Mouse (Mus musculus) frontal cortex, postnatal 25 days (tissue): ENCODE data around the gene Mdfi.

Source experiments
- DNase-seq, 2 experiments: peaks; one replicate each; pipeline ENCODE4 v3.0.0; 2022; ENCODE audit warnings: low spot score in 2 of 2

The Mdfi gene

DNA sequence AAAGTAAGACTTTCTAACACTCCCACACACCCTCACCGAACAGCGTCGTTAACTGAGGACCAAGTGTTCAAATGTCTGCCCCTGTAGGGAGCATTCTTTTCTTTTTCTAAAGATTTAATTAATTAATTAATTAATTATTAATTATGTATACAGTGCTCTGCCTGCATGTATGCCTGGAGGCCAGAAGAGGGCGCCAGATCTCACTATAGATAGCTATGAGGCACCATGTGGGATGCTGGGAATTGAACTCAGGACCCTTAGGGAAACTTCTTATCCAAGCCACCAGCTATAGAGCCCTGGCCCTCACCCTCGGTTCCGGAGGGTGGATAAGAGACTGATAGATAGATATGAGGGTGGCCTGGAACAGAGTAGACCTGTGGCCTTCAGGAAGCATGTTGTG, 13.5 kb upstream of the Mdfi start:
- DNase-seq, result no peak

DNA sequence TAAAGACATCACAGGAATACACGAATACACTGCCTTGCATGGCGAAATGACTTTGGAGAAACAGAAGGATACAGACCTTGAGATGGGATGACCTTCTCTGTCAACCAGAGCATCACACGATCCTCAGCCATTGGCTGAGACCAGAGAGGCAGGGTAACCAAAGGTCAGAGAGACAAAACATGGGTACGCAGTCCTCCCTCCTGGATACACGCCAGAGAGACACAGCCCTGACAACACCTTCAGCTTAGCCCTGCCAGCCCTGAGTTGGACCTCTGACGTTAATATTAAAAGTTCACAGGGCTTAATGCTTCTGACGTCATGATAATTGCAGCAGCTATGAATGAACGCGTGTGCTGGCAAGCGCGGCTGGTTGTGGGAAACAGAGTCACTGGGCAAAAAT, 11.1 kb upstream of the Mdfi start:
- no peak for DNase-seq

DNA sequence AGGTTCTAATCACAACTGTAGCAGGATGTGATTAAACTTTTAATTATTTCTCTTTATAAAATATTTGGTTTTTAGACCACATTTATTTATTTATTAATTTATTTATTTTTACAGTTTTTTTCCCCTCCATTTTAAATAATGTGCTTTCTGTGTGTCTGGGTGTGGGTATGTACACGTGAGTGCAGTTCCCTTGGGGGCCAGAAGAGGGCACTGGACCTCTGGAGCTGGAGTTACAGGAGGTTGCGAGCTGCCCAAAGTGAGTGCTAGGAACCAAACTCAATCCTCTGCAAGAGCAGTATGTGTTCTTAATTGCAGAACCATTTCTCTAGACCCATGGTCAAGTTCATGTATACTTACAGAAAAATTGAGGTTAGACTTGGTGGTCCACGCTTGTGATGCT, 9.0 kb upstream of the Mdfi start:
- DNase-seq, result no peak

DNA sequence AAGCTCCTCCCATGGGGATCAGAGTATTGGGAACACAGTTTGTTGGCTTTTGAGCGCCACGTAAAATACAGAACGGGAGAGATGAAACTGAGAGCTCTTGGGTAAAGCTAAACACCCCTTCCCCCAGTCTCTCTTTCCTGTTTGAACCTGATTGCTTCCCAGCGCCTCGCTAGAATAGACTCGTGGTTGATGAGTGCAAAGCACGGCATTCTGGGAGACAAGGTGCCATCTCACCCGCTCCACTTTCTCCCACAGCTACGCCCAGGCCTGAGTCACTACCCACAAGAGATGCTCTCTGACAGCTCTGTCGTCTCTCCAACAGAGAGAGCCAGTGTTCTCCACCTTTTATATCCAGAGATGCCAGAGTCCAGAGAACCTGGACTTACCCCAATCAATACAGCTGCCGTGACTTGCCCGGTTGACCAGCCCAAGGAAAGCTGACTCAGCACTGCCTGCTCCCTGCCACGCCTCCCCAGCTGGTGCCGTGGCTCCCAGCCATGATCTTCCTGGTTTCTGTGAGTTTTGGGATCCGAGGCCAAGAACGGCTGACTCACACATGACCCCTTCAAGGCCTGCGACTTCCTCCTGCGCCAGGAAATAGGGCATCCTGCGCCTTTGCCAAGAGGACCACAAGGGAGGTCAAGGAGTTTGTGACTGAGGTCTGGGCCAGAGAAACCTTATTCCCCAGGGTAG, 7.6 kb upstream of the Mdfi start:
- DNase-seq, result no peak

- no peak for DNase-seq
Measured at GRCm38 (mm10) chr17:47841521-47841920, 7.0 kb upstream of the Mdfi start.

GRCm38 (mm10) chr17:47837808-47838207, 3.3 kb upstream of the Mdfi start:
- no peak for DNase-seq

- no peak for DNase-seq
Measured at GRCm38 (mm10) chr17:47833628-47834481, 636 bp downstream of the Mdfi start.

GRCm38 (mm10) chr17:47833029-47833627, 1.4 kb downstream of the Mdfi start:
- no peak for DNase-seq

- no peak for DNase-seq
Measured at GRCm38 (mm10) chr17:47832501-47833028, 1.9 kb downstream of the Mdfi start.

DNA sequence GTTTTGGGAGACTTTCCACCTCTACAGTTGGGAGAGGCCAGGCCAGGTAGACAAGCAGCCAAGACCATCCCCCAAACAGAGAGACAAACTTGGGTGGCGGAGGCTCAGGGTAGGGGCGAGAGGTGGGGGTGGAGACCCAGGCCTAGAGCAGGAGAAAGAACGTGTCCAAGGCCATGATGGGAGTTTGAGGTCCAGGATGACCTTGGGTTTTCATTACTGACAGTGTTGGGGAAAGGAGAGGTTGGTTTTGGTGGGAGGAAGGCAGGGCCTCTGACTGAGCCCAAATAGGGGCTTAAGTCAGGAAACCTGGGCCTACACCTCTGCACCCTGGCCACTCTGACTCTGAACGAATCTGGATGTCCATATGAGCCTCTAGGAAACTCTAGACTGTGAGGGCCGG, 2.7 kb downstream of the Mdfi start:
- no peak for DNase-seq

DNA sequence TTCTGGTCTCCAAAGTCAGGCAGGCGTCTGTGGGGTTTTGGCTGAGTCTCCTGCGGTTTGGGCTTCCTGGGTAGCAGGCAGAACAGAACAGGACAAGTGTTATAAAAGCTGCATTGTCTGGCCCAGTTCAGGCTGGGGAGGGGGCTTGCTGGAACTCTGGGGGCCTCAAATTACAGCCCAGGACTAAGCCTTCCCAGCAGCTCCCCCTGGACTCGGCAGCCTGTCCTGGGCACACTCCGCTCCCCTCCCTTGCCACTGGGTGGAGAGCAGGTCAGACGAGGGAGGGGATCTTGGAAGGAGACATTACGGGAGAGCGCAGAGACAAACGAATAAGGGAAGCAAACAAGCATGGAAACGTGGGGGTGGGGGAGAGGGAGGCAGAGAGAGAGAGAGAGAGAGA, 3.3 kb downstream of the Mdfi start:
- DNase-seq, result no peak

GRCm38 (mm10) chr17:47821339-47821738, 13.2 kb downstream of the Mdfi start:
- no peak for DNase-seq

- no peak for DNase-seq
Measured at GRCm38 (mm10) chr17:47818038-47818725, 16.3 kb downstream of the Mdfi start.

DNA sequence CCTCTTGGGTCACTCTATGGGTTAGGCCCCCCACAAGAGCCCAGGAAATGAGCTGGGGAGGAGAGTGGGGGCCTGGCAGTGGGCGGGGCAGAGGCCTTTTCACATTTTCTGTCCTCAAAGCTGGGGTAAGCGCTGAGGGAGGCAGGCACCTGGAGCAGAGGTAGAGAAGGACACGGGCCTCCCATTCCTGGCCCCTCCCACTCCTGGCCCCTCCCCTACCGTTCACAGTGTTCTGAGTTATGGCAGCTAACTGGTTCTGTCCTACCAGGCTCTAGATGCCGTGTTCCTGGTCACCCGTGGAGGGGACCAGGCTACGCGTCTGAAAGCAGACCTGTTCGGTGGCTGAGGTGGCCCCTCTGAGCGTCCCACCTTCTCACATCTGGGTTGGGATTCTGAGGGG, 19.0 kb downstream of the Mdfi start:
- no peak for DNase-seq

GRCm38 (mm10) chr17:47814496-47814895, 20.0 kb downstream of the Mdfi start:
- no peak for DNase-seq

DNA sequence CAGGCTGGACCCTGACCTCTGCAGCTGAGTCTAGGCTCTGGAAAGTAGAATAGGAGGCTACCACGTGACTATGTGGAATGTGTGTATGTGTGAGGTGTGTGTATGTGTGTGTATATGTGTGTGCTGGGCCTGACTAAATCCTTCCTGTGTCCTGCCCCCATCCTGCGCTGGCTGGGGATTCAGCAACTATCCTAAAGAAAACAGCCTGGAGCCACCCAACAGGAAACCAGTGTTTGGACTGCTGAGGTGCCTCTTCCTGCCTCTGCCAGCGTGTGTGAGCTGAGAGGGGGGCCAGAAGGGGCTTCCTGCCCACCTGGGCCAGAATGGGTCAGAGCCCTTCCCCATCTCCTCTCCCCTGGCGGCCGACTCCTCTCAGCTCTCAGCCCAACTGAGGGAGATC, 20.9 kb downstream of the Mdfi start:
- DNase-seq, result no peak

GRCm38 (mm10) chr17:47812200-47812599, 22.3 kb downstream of the Mdfi start:
- no peak for DNase-seq

- DNase-seq, result no peak
Measured at GRCm38 (mm10) chr17:47811265-47811800, 23.2 kb downstream of the Mdfi start.

DNA sequence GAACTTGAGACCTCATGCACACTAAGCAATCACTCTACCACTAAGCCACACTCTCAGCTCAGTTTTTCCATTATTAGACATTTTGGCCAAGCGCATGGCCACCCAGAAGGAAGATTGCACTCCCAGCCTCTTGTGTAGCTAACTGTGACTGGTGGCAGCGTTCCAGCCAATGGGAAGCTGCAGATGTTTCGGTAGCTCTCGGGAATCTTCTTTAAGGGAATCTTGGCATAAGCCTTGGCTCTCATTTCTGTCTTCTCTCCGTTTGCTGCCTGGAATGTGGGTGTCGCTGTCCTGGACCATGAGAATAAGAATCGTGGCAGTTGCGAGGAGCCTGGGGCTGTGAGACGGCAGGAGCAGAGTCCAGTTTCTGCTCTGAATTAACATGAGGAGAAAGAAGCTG, 28.3 kb downstream of the Mdfi start:
- no peak for DNase-seq

- no peak for DNase-seq
Measured at GRCm38 (mm10) chr17:47805047-47805835, 29.2 kb downstream of the Mdfi start.

GRCm38 (mm10) chr17:47803662-47804061, 30.8 kb downstream of the Mdfi start:
- no peak for DNase-seq
